Mouse (Mus musculus) MEL (cell line): ENCODE measurements at regions not wholly inside any gene's neighbourhood (a gene's known extent, or its start where the extent isn't known, plus 50 kb on each side); places are given as distances from the start of the nearest gene placed in this dataset.

ENCODE experiments used
- CTCF ChIP-seq, 3 experiments: IDR thresholded peaks in 2 of 3; conservative IDR thresholded peaks in 1 of 3; 2 replicates each; pipeline ENCODE4 v1.5.1; 2011 to 2012; ENCODE audit warnings: low read length in 3 of 3, low read depth in 2 of 3, mild to moderate bottlenecking in 2 of 3, improper control_type of control experiment in 1 of 3, inconsistent platforms in 1 of 3, mixed read lengths in 1 of 3, moderate library complexity in 1 of 3; ENCODE audit not compliant: control insufficient read depth in 1 of 3, insufficient read depth in 1 of 3, poor library complexity in 1 of 3, severe bottlenecking in 1 of 3
- SIN3A ChIP-seq: IDR thresholded peaks from 2 replicates; pipeline ENCODE4 v1.6.1; 2012; ENCODE audit warnings: low read length, improper control_type of control experiment, inconsistent platforms

DNA sequence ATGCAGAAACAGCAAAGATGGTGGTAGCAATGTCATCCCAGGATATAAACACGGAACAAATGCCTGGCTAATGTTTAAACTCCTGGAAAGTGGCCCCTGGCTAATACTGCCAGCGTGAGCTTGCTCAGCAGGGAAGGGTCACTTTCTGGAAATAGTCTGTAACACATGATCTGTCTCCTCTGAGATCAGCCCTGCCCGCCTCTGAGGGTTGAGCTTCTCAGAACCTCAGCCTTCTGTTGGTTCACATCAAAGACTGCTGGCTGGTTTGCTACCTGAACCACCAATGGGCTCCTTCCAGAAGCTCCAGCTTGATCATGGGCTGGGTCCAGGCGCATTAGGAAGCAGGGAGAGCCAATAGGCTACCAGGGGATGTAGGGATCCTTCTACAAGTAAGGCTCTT, 226.0 kb upstream of the Kazn start:
- no peak for TF ChIP-seq SIN3A
- no peak for TF ChIP-seq CTCF (IDR thresholded peaks at IDR 0.05 in 2 of 3, conservative IDR thresholded peaks at IDR 0.05 in 1 of 3; ENCODE audit: control insufficient read depth in 1 of 3, insufficient read depth in 1 of 3, low read depth in 2 of 3, low read length in 3 of 3, poor library complexity in 1 of 3, severe bottlenecking in 1 of 3)
